Mouse (Mus musculus) liver, embryonic 14.5 days (tissue): ENCODE data around the gene Selenof.

Source experiments
- CTCF ChIP-seq: IDR thresholded peaks from 2 replicates; pipeline ENCODE4 v1.5.1; 2016; ENCODE audit warnings: antibody characterized with exemption, low read depth, control low read depth
- EP300 ChIP-seq: IDR thresholded peaks from 2 replicates; pipeline ENCODE4 v1.6.1; 2016; ENCODE audit warnings: antibody characterized with exemption, low read depth

- TF ChIP-seq CTCF, result no peak
- TF ChIP-seq EP300, result no peak
Observed at GRCm38 (mm10) chr3:144597121-144597520, 27.0 kb downstream of the Selenof start.
